14 mouse cellular contexts compared by ENCODE assay signal in genomic region chr17:86202972-86203371, GRCm38 (mm10). TPM values are rescaled to one million over a fixed set of nuclear protein-coding genes. Genes with fewer than 3 reads are reported as not detected.
DNase-seq lines count a peak whose midpoint lies in the region; ATAC-seq and TF ChIP-seq lines count a peak whose summit lies in the region.
"Had no signal": no experiment of that assay in that cellular context is flagged by ENCODE, and none has a peak within 500 bp of the region (broad histone marks: within the 10 kb centered on the region; RNA-seq: fewer than 3 reads in every experiment).

No protein-coding gene starts in this region.

- peak; percentile 68 for DNase-seq in gastrocnemius, adult 2 months
- DNase-seq in gastrocnemius, postnatal 36 days, result no peak
- DNase-seq in Muller cell, postnatal 12 days (ENCODE audit: inconsistent ontology term), result peak; percentile 15
- DNase-seq in gastrocnemius, postnatal 25 days, result peak; percentile 34
- no peak for DNase-seq in kidney, adult 2 months
- no peak for DNase-seq in cerebellum, adult 2 months
- DNase-seq: kidney, postnatal 14 days; left cerebral cortex, postnatal 4 days; lung, postnatal 10 days; thymus, adult 18-20 months had no signal

- peaks cover 15% of the 10 kb centered on the region for H3K4me1 ChIP-seq in kidney, adult 2 months (ENCODE audit: control insufficient read depth, insufficient read depth, low read length)
- peaks cover 36% of the 10 kb centered on the region for H3K4me1 ChIP-seq in cerebellum, adult 2 months (ENCODE audit: control insufficient read depth, insufficient read depth, low read length)
- H3K4me1 ChIP-seq: midbrain, embryonic 10.5 days had no signal

- peak overlapping the region; percentile 67 for H3K27ac ChIP-seq in gastrocnemius, adult 2 months
- H3K27ac ChIP-seq in kidney, adult 2 months (ENCODE audit: insufficient read depth, low read depth, low read length), result no peak overlapping the region
- no peak overlapping the region for H3K27ac ChIP-seq in cerebellum, adult 2 months (ENCODE audit: insufficient read depth, low read length)
- H3K27ac ChIP-seq: intestine, embryonic 15.5 days; liver, embryonic 14.5 days; midbrain, embryonic 10.5 days had no signal

- H3K4me3 ChIP-seq in gastrocnemius, adult 2 months, result no peak overlapping the region
- no peak overlapping the region for H3K4me3 ChIP-seq in kidney, adult 2 months (ENCODE audit: insufficient read depth, low read depth, low read length)
- no peak overlapping the region for H3K4me3 ChIP-seq in cerebellum, adult 2 months (replicated peaks; ENCODE audit: insufficient read depth, low read depth, low read length)
- H3K4me3 ChIP-seq: intestine, embryonic 15.5 days; midbrain, embryonic 10.5 days had no signal

- WGBS in kidney, adult 2 months, result 97% methylated on average over 6 of the region's 6 CpGs
- WGBS in cerebellum, adult 2 months, result 86% methylated on average over 6 of the region's 6 CpGs

- peak; percentile 54 to 63; a peak in 3 of 4 replicates for ATAC-seq in hematopoietic stem cell, adult 5-6 weeks (replicated peaks in 1 of 2; ENCODE audit: insufficient read depth in 1 of 2, low FRiP score in 2 of 2, low TSS enrichment in 1 of 2, low read depth in 1 of 2, poor library complexity in 2 of 2, severe bottlenecking in 2 of 2)
- ATAC-seq: intestine, embryonic 15.5 days had no signal

- intact Hi-C loops in gastrocnemius, adult 2 months (cut with DNase I), result no loop called here
- intact Hi-C loops in gastrocnemius, postnatal 36 days (cut with DNase I), result no loop called here

- TF ChIP-seq CTCF in gastrocnemius, adult 2 months (IDR thresholded peaks at IDR 0.05), result no peak
- TF ChIP-seq CTCF in kidney, adult 2 months (conservative IDR thresholded peaks at IDR 0.05; ENCODE audit: insufficient read depth, insufficient read length, low read depth, low read length), result no peak
- no peak for TF ChIP-seq CTCF in cerebellum, adult 2 months (IDR thresholded peaks at IDR 0.05; ENCODE audit: borderline replicate concordance, insufficient read depth, low read depth, low read length)

- H3K36me3 ChIP-seq in kidney, adult 2 months (ENCODE audit: control insufficient read depth, insufficient read depth, low read length), result no peaks in the 10 kb centered on the region
- H3K36me3 ChIP-seq: intestine, embryonic 15.5 days; midbrain, embryonic 10.5 days had no signal

- no peaks in the 10 kb centered on the region for H3K27me3 ChIP-seq in kidney, adult 2 months (replicated peaks; ENCODE audit: control insufficient read depth, insufficient read depth, low read length)
- no peaks in the 10 kb centered on the region for H3K27me3 ChIP-seq in cerebellum, adult 2 months (ENCODE audit: control insufficient read depth, insufficient read depth, low read length)
- H3K27me3 ChIP-seq: intestine, embryonic 15.5 days had no signal

- TF ChIP-seq POLR2A in kidney, adult 2 months (IDR thresholded peaks at IDR 0.05; ENCODE audit: low read depth, low read length), result no peak
- no peak for TF ChIP-seq POLR2A in cerebellum, adult 2 months (IDR thresholded peaks at IDR 0.05; ENCODE audit: borderline replicate concordance, insufficient read depth, low read length)

RNA-seq across cellular contexts. Expression of gene Prkce, which starts 35.4 kb away (rescaled TPM):
- 10 to 100 TPM in 1 of 2 experiments, 1 to 10 TPM in 1; 9.3 to 10.2 TPM for total RNA-seq in gastrocnemius, adult 2 months (2021)
- 1 to 10 TPM; 7.9 to 8.2 TPM for total RNA-seq in gastrocnemius, postnatal 36 days (2021)
- 1 to 10 TPM; 6.9 to 7.4 TPM for total RNA-seq in gastrocnemius, postnatal 25 days (2021)
- 15.4 and 19.9 TPM in 2 replicates for total RNA-seq in hematopoietic stem cell, adult 5-6 weeks (2017)
- 5.0 and 6.1 TPM in 2 replicates for polyA plus RNA-seq in kidney, adult 2 months (2012; rRNA removed)
- polyA plus RNA-seq in cerebellum, adult 2 months (2012; rRNA removed), result 53.7 and 53.8 TPM in 2 replicates

RNA-seq across cellular contexts. Expression of gene Srbd1, which starts 58.0 kb away (rescaled TPM):
- 1 to 10 TPM; 5.5 to 8.0 TPM for total RNA-seq in gastrocnemius, adult 2 months (2021)
- 1 to 10 TPM; 4.4 to 5.5 TPM for total RNA-seq in gastrocnemius, postnatal 36 days (2021)
- 1 to 10 TPM; 4.7 to 5.3 TPM for total RNA-seq in gastrocnemius, postnatal 25 days (2021)
- total RNA-seq in hematopoietic stem cell, adult 5-6 weeks (2017), result 27.5 and 34.5 TPM in 2 replicates
- polyA plus RNA-seq in kidney, adult 2 months (2012; rRNA removed), result 2.3 and 3.6 TPM in 2 replicates
- polyA plus RNA-seq in cerebellum, adult 2 months (2012; rRNA removed), result 5.3 and 5.9 TPM in 2 replicates

Comparison
In these comparisons a context has a peak if more than half of its experiments do, and no peak if none do; other contexts are left out.
1. DNase-seq: peak in gastrocnemius, adult 2 months (single experiment), Muller cell, postnatal 12 days (single experiment) and gastrocnemius, postnatal 25 days (single experiment); none in gastrocnemius, postnatal 36 days (0 of 2), kidney, adult 2 months (single experiment) and cerebellum, adult 2 months (0 of 2).